Mouse (Mus musculus): ENCODE results near the gene Gm11115.

Gene Gm11115

GRCm38 (mm10) chr5:88153999-88154398 lies at the start of gene Gm11115:
Gene Gm11115 (minus strand): TSS chr5:88154099.
- no peak for DNase-seq (ENCODE audit: low read depth, low spot score)

DNA sequence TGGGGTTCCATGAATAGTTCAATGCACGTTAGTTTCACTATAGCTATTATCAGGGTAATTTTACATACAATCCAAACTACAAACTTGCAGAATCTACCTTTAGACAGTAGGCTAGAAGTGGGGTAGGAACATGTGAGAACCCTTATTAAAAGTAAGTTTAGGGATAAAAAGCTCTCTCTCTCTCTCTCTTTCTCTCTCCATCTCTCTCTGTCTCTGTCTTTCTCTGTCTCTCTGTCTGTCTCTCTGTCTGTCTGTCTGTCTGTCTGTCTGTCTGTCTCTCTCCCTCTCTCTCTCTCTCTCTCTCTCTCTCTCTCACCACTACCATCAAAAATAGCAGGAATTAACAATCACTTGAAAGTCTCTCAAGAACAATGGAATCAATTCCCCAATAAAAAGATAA lies 42.5 kb downstream of the Gm11115 start, which contains the start of gene Gm11116:
TSS of gene Gm11116 (minus strand) at position 101 of the 400 bp plus-strand sequence.
- no peak for DNase-seq (ENCODE audit: low read depth, low spot score)

Measured in ZHBTc4 (cell line).